Mouse (Mus musculus): ENCODE data around the gene Slc8b1.

DNA sequence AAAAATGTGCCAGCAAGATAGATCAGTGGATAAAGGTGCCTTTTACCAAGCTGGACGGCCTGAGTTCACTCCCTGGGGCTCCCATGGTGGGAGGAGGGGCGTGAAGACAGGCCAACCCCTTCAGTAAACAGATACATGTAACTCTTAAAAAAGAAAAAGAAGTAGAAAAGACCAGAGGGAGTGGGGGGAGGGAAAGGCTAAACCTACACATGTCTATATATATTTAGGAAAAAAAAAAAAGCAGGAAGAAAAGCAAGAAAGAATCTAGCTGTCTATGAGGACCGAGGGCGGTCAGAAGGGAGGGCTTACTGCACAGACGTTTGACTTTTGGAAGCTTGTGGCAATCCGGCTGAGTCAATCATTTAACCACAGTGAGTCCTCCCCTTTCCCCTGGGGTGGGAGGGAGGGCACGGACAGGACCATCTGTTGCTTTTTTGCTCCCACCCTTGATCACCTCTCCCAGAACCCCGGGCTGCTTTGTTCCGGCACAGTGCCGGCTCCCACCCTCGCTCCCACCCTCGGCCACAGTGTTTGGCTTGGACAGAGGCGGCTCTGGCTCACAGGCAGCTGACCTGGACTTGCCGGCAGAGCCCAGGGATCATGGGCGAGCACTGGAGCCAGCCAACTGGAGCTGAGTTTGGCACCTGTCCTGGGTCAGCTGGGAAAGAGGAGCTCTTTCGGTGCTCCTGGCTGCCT is 49.8 kb downstream of the Slc8b1 start:
- TF ChIP-seq CTCF (IDR thresholded peaks at IDR 0.05) = no peak
- TF ChIP-seq EP300 (IDR thresholded peaks at IDR 0.05) = no peak
